Mouse (Mus musculus) liver, adult 2 months (tissue): ENCODE data around the gene Mapkbp1.

Experiments used
- CTCF ChIP-seq: fragments of 200-500 bp; IDR thresholded peaks from 2 replicates; pipeline ENCODE4 v1.5.1; 2011; ENCODE audit warnings: low read depth, low read length, control low read depth
- POLR2A ChIP-seq: fragments of 200-500 bp; IDR thresholded peaks from 2 replicates; pipeline ENCODE4 v1.6.1; 2011; ENCODE audit warnings: low read length, control low read depth; ENCODE audit not compliant: insufficient read depth; ENCODE audit errors: extremely low read depth

GRCm38 (mm10) chr2:120060190-120060589 lies 87.7 kb downstream of the Mapkbp1 start:
- TF ChIP-seq POLR2A, result no peak
- no peak for TF ChIP-seq CTCF
